Mouse (Mus musculus) splenic B cell, adult 2 months (primary cell): ENCODE results near the gene Hes7.

ENCODE experiments used
- DNase-seq: peaks from one replicate; pipeline ENCODE4 v3.0.0-alpha.2; 2011; ENCODE audit warnings: low read depth, low spot score
- H3K27me3 ChIP-seq: 2 replicates; pipeline ENCODE4 v1.6.1; 2012; ENCODE audit warnings: mild to moderate bottlenecking, low read length, moderate library complexity, mixed read lengths; ENCODE audit not compliant: control insufficient read depth, poor library complexity, insufficient read depth, severe bottlenecking
- H3K36me3 ChIP-seq: 2 replicates; pipeline ENCODE4 v1.6.1; 2012; ENCODE audit warnings: mild to moderate bottlenecking, low read length, moderate library complexity, mixed read lengths; ENCODE audit not compliant: control insufficient read depth, poor library complexity, insufficient read depth, severe bottlenecking

The Hes7 gene

GRCm38 (mm10) chr11:69169313-69169712 lies 49.1 kb downstream of the Hes7 start:
- DNase-seq: no peak
- H3K27me3 ChIP-seq: no peaks in the 10 kb centered on the region
- no peaks in the 10 kb centered on the region for H3K36me3 ChIP-seq

GRCm38 (mm10) chr11:69171626-69172025 lies 51.4 kb downstream of the Hes7 start:
- peak; percentile 46 for DNase-seq
- no peaks in the 10 kb centered on the region for H3K27me3 ChIP-seq
- H3K36me3 ChIP-seq: no peaks in the 10 kb centered on the region

GRCm38 (mm10) chr11:69172606-69173005 lies 52.4 kb downstream of the Hes7 start:
- no peaks in the 10 kb centered on the region; the same call in 1 of the 2 replicates for H3K27me3 ChIP-seq
- no peaks in the 10 kb centered on the region for H3K36me3 ChIP-seq
- DNase-seq: no peak
